Mouse (Mus musculus) forebrain, postnatal 0 days (tissue): ENCODE measurements at regions not wholly inside any gene's neighbourhood (a gene's known extent, or its start where the extent isn't known, plus 50 kb on each side); places are given as distances from the start of the nearest gene placed in this dataset.
"Not testable (repeated sequence)": the region's sequence is repeated elsewhere in the genome, so short reads cannot be mapped to it uniquely, and the experiment has no call there.

Source experiments
- ATAC-seq: fragments of 200-750 bp; cut with Nextera tagmentation; 2 replicates; pipeline ENCODE4 v1.8.0; 2017; ENCODE audit warnings: mild to moderate bottlenecking, moderate library complexity
- DNase-seq: peaks from one replicate; pipeline ENCODE4 v3.0.0-alpha.2; 2015
- H3K27ac ChIP-seq: fragments of 300-500 bp; sonication (generic); 2 replicates; pipeline ENCODE4 v1.5.1; 2014; ENCODE audit warnings: low read depth, mild to moderate bottlenecking, antibody characterized with exemption, low read length, moderate library complexity, mixed read lengths
- H3K27me3 ChIP-seq: fragments of 300-500 bp; sonication (generic); 2 replicates; pipeline ENCODE4 v1.6.1; 2014; ENCODE audit warnings: mild to moderate bottlenecking, low read length, mixed read lengths; ENCODE audit not compliant: insufficient read depth
- H3K36me3 ChIP-seq: fragments of 300-500 bp; sonication (generic); 2 replicates; pipeline ENCODE4 v1.6.1; 2014; ENCODE audit warnings: mild to moderate bottlenecking, moderate library complexity; ENCODE audit not compliant: insufficient read depth
- H3K4me1 ChIP-seq: fragments of 300-500 bp; sonication (generic); 2 replicates; pipeline ENCODE4 v1.6.1; 2014; ENCODE audit warnings: antibody characterized with exemption; ENCODE audit not compliant: insufficient read depth
- H3K4me2 ChIP-seq: fragments of 300-500 bp; sonication (generic); 2 replicates; pipeline ENCODE4 v1.6.1; 2014; ENCODE audit warnings: low read depth, mild to moderate bottlenecking, moderate library complexity
- H3K4me3 ChIP-seq: fragments of 300-500 bp; sonication (generic); 2 replicates; pipeline ENCODE4 v1.5.1; 2014; ENCODE audit warnings: low read depth, low read length, mixed read lengths
- H3K9ac ChIP-seq: fragments of 300-500 bp; sonication (generic); 2 replicates; pipeline ENCODE4 v1.6.1; 2014; ENCODE audit warnings: mild to moderate bottlenecking
- H3K9me3 ChIP-seq: fragments of 300-500 bp; sonication (generic); 2 replicates; pipeline ENCODE4 v1.6.1; 2016; ENCODE audit warnings: low read length
- CTCF ChIP-seq: sonication (generic); IDR thresholded peaks from 2 replicates; pipeline ENCODE4 v1.5.1; 2016; ENCODE audit warnings: antibody characterized with exemption, control low read depth, low read depth
- WGBS: fragments of 180-500 bp; shearing (Covaris S2); extraction: QIAGEN DNeasy Blood & Tissue Kit; methylation state at CpG from one replicate; pipeline ENCODE4 v1.1.7; 2014; 5-methylcytosine and 5-hydroxymethylcytosine counted together

DNA sequence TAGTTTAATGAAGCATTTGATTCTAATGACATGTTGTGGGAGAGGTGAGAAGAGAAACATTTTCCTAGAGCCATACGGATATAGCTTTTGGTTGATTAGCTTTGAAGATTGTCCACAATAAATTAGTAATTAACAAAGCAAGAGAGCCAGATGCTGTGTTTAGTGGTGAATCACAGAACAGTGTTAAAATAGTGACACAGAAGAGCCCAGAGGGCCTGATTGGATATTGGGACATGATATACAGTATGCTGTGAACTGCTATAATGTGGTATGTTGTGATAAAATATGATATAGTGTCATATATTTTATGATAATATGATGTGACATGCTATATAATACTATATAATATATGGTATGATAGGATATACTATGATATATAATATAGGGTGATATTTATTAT lies 243.7 kb upstream of the Ngly1 start:
- H3K4me3 ChIP-seq, result no peak overlapping the region
- H3K36me3 ChIP-seq, result no peaks in the 10 kb centered on the region
- no peak overlapping the region for H3K27ac ChIP-seq
- DNase-seq (no peak), ATAC-seq (0 out of 2 replicates have a peak, but pooled peaks have one; percentile 5)
- 52% methylated on average over 1 of the region's 1 CpGs for WGBS
- no peaks in the 10 kb centered on the region for H3K27me3 ChIP-seq
- no peak overlapping the region for H3K4me2 ChIP-seq
- H3K9me3 ChIP-seq, result no peaks in the 10 kb centered on the region
- H3K9ac ChIP-seq, result no peak overlapping the region
- no peak for TF ChIP-seq CTCF
- H3K4me1 ChIP-seq, result no peaks in the 10 kb centered on the region

DNA sequence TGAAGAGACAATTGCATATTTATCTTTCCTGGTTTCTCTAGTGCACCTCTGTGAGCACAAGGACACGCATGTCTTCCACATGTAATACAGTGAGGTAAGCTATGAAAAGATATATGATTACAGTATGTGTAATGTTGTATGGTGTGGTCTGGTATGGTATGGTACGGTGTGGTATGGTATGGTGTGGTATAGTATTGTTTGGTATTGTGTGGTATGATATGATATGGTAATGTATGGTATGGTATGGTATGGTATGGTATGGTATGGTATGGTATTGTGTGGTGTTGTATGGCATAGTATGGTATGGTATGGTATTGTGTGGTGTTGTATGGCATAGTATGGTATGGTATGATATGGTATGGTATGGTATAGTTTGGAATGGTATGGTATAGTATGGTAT lies 242.1 kb upstream of the Ngly1 start:
- Histone ChIP-seq H3K36me3 (no peaks in the 10 kb centered on the region), H3K4me1 (no peaks in the 10 kb centered on the region), H3K4me2 (no peak overlapping the region), H3K27ac (no peak overlapping the region), H3K9me3 (no peaks in the 10 kb centered on the region), H3K27me3 (no peaks in the 10 kb centered on the region), H3K4me3 (no peak overlapping the region), H3K9ac (no peak overlapping the region)
- WGBS, result 91% methylated on average over 2 of the region's 2 CpGs
- no peak for ATAC-seq
- no peak for TF ChIP-seq CTCF
- DNase-seq, result no peak

DNA sequence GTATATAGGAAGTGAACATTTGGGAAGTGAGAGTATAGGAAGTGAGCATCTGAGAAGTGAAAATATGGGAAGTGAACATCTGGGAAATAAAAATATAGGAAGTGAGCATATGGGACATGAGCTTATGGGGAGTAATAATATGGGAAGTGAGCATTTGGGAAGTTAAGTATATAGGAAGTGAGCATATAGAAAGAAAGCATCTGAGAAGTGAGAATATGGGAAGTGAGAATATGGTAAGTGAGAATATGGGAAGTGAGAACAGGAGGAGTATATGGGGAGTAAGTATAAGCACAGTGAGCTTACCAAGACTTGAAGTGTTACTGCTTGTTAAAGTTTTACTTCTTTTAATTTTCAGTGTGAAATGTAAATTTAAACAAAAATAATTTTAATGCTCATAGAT lies 239.3 kb upstream of the Ngly1 start:
- Histone ChIP-seq H3K36me3 (no peaks in the 10 kb centered on the region), H3K4me3 (no peak overlapping the region), H3K4me2 (no peak overlapping the region), H3K4me1 (no peaks in the 10 kb centered on the region), H3K27ac (no peak overlapping the region), H3K9me3 (no peaks in the 10 kb centered on the region), H3K9ac (no peak overlapping the region), H3K27me3 (no peaks in the 10 kb centered on the region)
- no peak for TF ChIP-seq CTCF
- no peak for DNase-seq
- no peak for ATAC-seq

DNA sequence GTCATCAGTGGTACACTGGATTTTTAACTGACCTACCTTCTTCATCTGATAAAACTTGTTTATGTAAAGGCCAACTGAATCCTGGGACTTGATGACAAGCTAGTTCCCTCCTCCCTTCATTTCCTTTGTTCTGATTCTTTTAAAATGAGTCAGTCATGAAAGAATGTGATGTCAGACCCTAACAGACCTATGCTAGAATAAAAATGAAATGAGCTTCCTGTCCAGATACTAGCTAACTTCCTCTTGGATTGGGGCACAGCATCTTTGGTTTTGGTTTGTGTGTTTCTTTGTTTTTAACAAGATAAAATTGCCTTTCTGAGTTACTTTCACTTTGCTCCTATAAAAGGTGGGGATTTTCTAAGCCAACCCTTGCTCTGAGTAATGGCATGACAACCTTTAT lies 225.2 kb upstream of the Ngly1 start:
- H3K9ac ChIP-seq, result no peak overlapping the region
- ATAC-seq, result no peak
- H3K9me3 ChIP-seq, result no peaks in the 10 kb centered on the region
- no peaks in the 10 kb centered on the region for H3K4me1 ChIP-seq
- no peaks in the 10 kb centered on the region for H3K27me3 ChIP-seq
- no peak for DNase-seq
- H3K36me3 ChIP-seq, result no peaks in the 10 kb centered on the region
- no peak overlapping the region for H3K4me3 ChIP-seq
- no peak overlapping the region for H3K27ac ChIP-seq
- no peak for TF ChIP-seq CTCF
- no peak overlapping the region for H3K4me2 ChIP-seq

DNA sequence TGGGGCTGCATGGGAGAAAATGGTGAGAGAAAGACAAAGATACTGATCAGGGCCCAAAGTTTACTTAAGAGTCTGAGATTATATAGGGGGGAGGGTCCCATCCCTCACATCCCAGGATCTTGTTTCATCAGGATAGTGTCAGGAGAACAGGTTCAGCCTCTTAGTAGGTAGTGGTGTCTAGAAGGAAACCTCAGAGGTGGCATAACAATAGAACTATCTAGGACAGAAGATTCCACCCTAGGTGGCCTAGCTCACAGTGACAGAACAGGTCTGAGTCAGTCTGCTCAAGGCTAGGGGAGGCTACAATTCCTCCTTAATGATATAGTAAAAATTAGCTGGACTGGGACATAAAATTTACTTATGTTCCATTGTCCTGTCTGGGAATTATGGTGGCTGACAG lies 211.3 kb upstream of the Ngly1 start:
- Histone ChIP-seq H3K9me3 (no peaks in the 10 kb centered on the region), H3K27me3 (no peaks in the 10 kb centered on the region), H3K9ac (no peak overlapping the region), H3K4me1 (no peaks in the 10 kb centered on the region), H3K27ac (no peak overlapping the region), H3K4me2 (no peak overlapping the region), H3K36me3 (no peaks in the 10 kb centered on the region), H3K4me3 (no peak overlapping the region)
- TF ChIP-seq CTCF, result no peak
- DNase-seq (no peak), ATAC-seq (no peak)

DNA sequence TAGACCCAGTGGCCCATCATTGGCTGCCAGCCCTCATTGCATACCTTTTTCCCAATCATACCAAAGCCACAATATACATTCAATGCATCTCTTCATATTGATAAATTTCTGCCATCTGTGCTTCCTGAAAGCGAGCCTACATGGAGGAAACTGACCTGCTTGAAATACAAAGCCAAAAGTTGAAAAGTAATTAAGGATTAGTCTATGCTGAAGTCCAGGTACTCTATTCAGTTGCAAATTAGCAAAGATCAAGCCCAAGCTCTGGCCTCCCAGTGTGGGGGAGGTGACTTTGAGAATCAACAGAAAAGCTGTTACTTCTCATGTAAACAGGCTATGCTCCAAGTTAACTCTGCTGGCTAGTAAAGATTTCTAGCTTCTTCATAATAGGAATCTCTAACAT lies 210.7 kb upstream of the Ngly1 start:
- no peak overlapping the region for H3K27ac ChIP-seq
- no peaks in the 10 kb centered on the region for H3K36me3 ChIP-seq
- H3K27me3 ChIP-seq, result no peaks in the 10 kb centered on the region
- DNase-seq (no peak), ATAC-seq (no peak)
- H3K9ac ChIP-seq, result no peak overlapping the region
- no peak overlapping the region for H3K4me2 ChIP-seq
- TF ChIP-seq CTCF, result no peak
- no peak overlapping the region for H3K4me3 ChIP-seq
- 44% methylated on average over 1 of the region's 1 CpGs for WGBS
- no peaks in the 10 kb centered on the region for H3K9me3 ChIP-seq
- no peaks in the 10 kb centered on the region for H3K4me1 ChIP-seq

DNA sequence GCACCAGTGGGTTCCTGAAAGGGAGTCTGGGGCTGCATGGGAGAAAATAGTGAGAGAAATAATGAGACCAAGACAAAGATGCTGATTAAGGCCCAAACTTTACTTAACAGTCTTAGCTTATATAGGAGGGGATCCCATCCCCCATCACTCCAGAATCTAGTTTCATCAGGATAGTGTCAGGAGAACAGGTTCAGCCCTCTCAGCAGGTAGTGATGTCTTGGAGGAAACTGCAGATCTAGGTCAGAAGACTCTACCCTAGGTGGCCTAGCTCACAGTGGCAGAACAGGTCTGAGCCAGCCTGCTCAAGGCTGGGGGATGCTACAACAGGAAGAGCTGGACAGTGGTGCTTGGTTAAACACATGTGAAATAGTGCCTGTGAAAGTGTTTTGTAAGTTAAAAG lies 204.6 kb upstream of the Ngly1 start:
- no peaks in the 10 kb centered on the region for H3K4me1 ChIP-seq
- H3K27ac ChIP-seq, result no peak overlapping the region
- TF ChIP-seq CTCF, result no peak
- ATAC-seq (no peak), DNase-seq (no peak)
- no peaks in the 10 kb centered on the region for H3K9me3 ChIP-seq
- H3K4me3 ChIP-seq, result no peak overlapping the region
- H3K36me3 ChIP-seq, result no peaks in the 10 kb centered on the region
- H3K9ac ChIP-seq, result no peak overlapping the region
- no peak overlapping the region for H3K4me2 ChIP-seq
- H3K27me3 ChIP-seq, result no peaks in the 10 kb centered on the region

DNA sequence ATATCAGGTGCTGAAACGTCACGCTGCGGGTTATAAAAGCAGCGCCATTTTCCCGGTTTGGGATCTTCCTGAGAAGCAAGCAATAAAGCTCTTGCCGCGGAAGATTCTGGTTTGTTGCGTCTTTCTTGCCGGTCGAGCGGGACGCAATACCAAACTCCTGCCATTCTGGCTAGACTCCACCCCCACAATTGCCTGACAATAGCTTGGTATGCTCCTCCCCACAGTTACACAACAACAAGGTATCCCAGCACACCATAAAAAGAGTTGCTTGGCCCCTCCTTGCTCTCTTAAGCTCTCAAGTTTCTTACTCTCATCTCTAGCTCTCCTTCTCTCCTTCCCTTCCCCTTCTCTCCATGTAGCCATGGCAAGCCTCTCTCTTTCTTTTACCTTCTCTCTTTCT lies 176.5 kb upstream of the Ngly1 start:
- H3K4me3 ChIP-seq, H3K4me2 ChIP-seq, H3K27me3 ChIP-seq, H3K4me1 ChIP-seq, ATAC-seq, DNase-seq, H3K27ac ChIP-seq, H3K9me3 ChIP-seq, H3K9ac ChIP-seq, H3K36me3 ChIP-seq: not testable (repeated sequence)
- 97% methylated on average over 7 of the region's 12 CpGs for WGBS
